Mouse (Mus musculus) embryonic facial prominence, embryonic 10.5 days (tissue): ENCODE measurements around the gene Man1b1. TPM values are rescaled to one million over a fixed set of nuclear protein-coding genes. Genes with fewer than 3 reads are reported as not detected.

ENCODE experiments used
- DNase-seq: peaks from one replicate; pipeline ENCODE4 v3.0.0-alpha.2; 2017; ENCODE audit warnings: low spot score
- H3K27ac ChIP-seq: fragments of 300-500 bp; sonication (generic); replicated peaks from 2 replicates; pipeline ENCODE4 v1.5.1; 2016; ENCODE audit warnings: mild to moderate bottlenecking
- H3K27me3 ChIP-seq: fragments of 300-500 bp; sonication (generic); replicated peaks from 2 replicates; pipeline ENCODE4 v1.6.1; 2016; ENCODE audit warnings: low read depth, mild to moderate bottlenecking; ENCODE audit not compliant: poor library complexity, severe bottlenecking
- H3K36me3 ChIP-seq: fragments of 300-500 bp; sonication (generic); replicated peaks from 2 replicates; pipeline ENCODE4 v1.6.1; 2016; ENCODE audit warnings: mild to moderate bottlenecking, moderate library complexity
- H3K4me1 ChIP-seq: fragments of 300-500 bp; sonication (generic); 2 replicates; pipeline ENCODE4 v1.6.1; 2016
- H3K4me3 ChIP-seq: fragments of 300-500 bp; sonication (generic); 2 replicates; pipeline ENCODE4 v1.5.1; 2016; ENCODE audit warnings: mild to moderate bottlenecking, moderate library complexity
- H3K9me3 ChIP-seq: fragments of 300-500 bp; sonication (generic); 2 replicates; pipeline ENCODE4 v1.6.1; 2016; ENCODE audit warnings: mild to moderate bottlenecking
- WGBS: fragments of 180-500 bp; shearing (Covaris S2); methylation state at CpG from one replicate; pipeline ENCODE4 v1.1.7; 2016; 5-methylcytosine and 5-hydroxymethylcytosine counted together
- polyA plus RNA-seq: library from polyadenylated mRNA; unstranded; fragments of >200 nt; fragmentation: Nextera tagmentation; extraction: Ambion mirVana; gene quantifications from 2 replicates; pipeline ENCODE4 v1.2.1, GENCODE M21; 2016

The Man1b1 gene
- polyA plus RNA-seq, 1 experiment from 2014 or later, result 51.9 TPM

- WGBS, result 69% methylated on average over 4 of the region's 4 CpGs
- H3K4me3 ChIP-seq, result no peak overlapping the region
- H3K36me3 ChIP-seq, result peaks cover 48% of the 10 kb centered on the region
- DNase-seq, result peak; percentile 46
- no peaks in the 10 kb centered on the region for H3K27me3 ChIP-seq
- H3K27ac ChIP-seq, result no peak overlapping the region
- H3K9me3 ChIP-seq, result no peaks in the 10 kb centered on the region
- H3K4me1 ChIP-seq, result peaks cover 30% of the 10 kb centered on the region
Observed at GRCm38 (mm10) chr2:25376589-25376988, 44.5 kb downstream of the Man1b1 start.

- H3K27ac ChIP-seq, result no peak overlapping the region
- 84% methylated on average over 5 of the region's 5 CpGs for WGBS
- no peak for DNase-seq
- H3K4me1 ChIP-seq, result no peaks in the 10 kb centered on the region
- no peaks in the 10 kb centered on the region for H3K9me3 ChIP-seq
- H3K27me3 ChIP-seq, result no peaks in the 10 kb centered on the region
- no peaks in the 10 kb centered on the region for H3K36me3 ChIP-seq
- H3K4me3 ChIP-seq, result no peak overlapping the region
Observed at GRCm38 (mm10) chr2:25384492-25384891, 52.4 kb downstream of the Man1b1 start.

- H3K9me3 ChIP-seq, result no peaks in the 10 kb centered on the region
- H3K27ac ChIP-seq, result no peak overlapping the region
- WGBS, result 73% methylated on average over 5 of the region's 5 CpGs
- H3K27me3 ChIP-seq, result peaks cover 28% of the 10 kb centered on the region
- no peak for DNase-seq
- H3K36me3 ChIP-seq, result no peaks in the 10 kb centered on the region
- H3K4me3 ChIP-seq, result no peak overlapping the region
- peaks cover 13% of the 10 kb centered on the region for H3K4me1 ChIP-seq
Observed at GRCm38 (mm10) chr2:25391266-25391665, 59.1 kb downstream of the Man1b1 start.

GRCm38 (mm10) chr2:25394281-25395221 lies 62.4 kb downstream of the Man1b1 start:
- Histone ChIP-seq H3K36me3 (no peaks in the 10 kb centered on the region), H3K9me3 (no peaks in the 10 kb centered on the region), H3K4me3 (no peak overlapping the region), H3K4me1 (peaks cover 20% of the 10 kb centered on the region), H3K27ac (no peak overlapping the region), H3K27me3 (peaks cover 60% of the 10 kb centered on the region)
- WGBS, result 40% methylated on average over 3 of the region's 3 CpGs
- no peak for DNase-seq

- Histone ChIP-seq H3K9me3 (no peaks in the 10 kb centered on the region), H3K4me1 (peaks cover 25% of the 10 kb centered on the region), H3K36me3 (no peaks in the 10 kb centered on the region), H3K27ac (peak within 1 kb of the TSS; percentile 24; the same call in 1 of the 2 replicates), H3K27me3 (peaks cover 74% of the 10 kb centered on the region), H3K4me3 (peak within 1 kb of the TSS; percentile 59)
- 2% methylated on average over 57 of the region's 57 CpGs for WGBS
- peak; percentile 46 for DNase-seq
Observed at GRCm38 (mm10) chr2:25395721-25396596, 63.8 kb downstream of the Man1b1 start, which contains the start of gene Entpd2. TSS of gene Entpd2 (plus strand) at chr2:25395874.

GRCm38 (mm10) chr2:25396597-25396983 lies 64.5 kb downstream of the Man1b1 start:
- peaks cover 25% of the 10 kb centered on the region for H3K4me1 ChIP-seq
- H3K9me3 ChIP-seq, result no peaks in the 10 kb centered on the region
- WGBS, result 31% methylated on average over 3 of the region's 3 CpGs
- H3K27me3 ChIP-seq, result peaks cover 81% of the 10 kb centered on the region
- no peak overlapping the region for H3K27ac ChIP-seq
- no peak for DNase-seq
- no peaks in the 10 kb centered on the region for H3K36me3 ChIP-seq
- H3K4me3 ChIP-seq, result no peak overlapping the region; the same call in 1 of the 2 replicates

GRCm38 (mm10) chr2:25397010-25397409 lies 64.9 kb downstream of the Man1b1 start:
- Histone ChIP-seq H3K9me3 (no peaks in the 10 kb centered on the region), H3K4me3 (no peak overlapping the region), H3K4me1 (peaks cover 25% of the 10 kb centered on the region), H3K27ac (no peak overlapping the region), H3K27me3 (peaks cover 85% of the 10 kb centered on the region), H3K36me3 (no peaks in the 10 kb centered on the region)
- WGBS, result 26% methylated on average over 1 of the region's 1 CpGs
- DNase-seq, result no peak

GRCm38 (mm10) chr2:25398065-25398464 lies 65.9 kb downstream of the Man1b1 start:
- peaks cover 96% of the 10 kb centered on the region for H3K27me3 ChIP-seq
- H3K4me3 ChIP-seq, result no peak overlapping the region
- no peaks in the 10 kb centered on the region for H3K9me3 ChIP-seq
- WGBS, result 86% methylated on average over 7 of the region's 7 CpGs
- H3K4me1 ChIP-seq, result peaks cover 34% of the 10 kb centered on the region
- no peak for DNase-seq
- no peaks in the 10 kb centered on the region for H3K36me3 ChIP-seq
- no peak overlapping the region for H3K27ac ChIP-seq

GRCm38 (mm10) chr2:25399051-25399450 lies 66.9 kb downstream of the Man1b1 start, which contains the start of gene Npdc1:
TSS of gene Npdc1 (plus strand) at chr2:25399351.
- DNase-seq, result no peak
- Histone ChIP-seq H3K36me3 (no peaks in the 10 kb centered on the region), H3K27me3 (peaks cover 100% of the 10 kb centered on the region), H3K27ac (no peak within 1 kb of the TSS), H3K9me3 (no peaks in the 10 kb centered on the region), H3K4me1 (peaks cover 43% of the 10 kb centered on the region), H3K4me3 (no peak within 1 kb of the TSS)
- 70% methylated on average over 8 of the region's 8 CpGs for WGBS

- 24% methylated on average over 16 of the region's 16 CpGs for WGBS
- no peak for DNase-seq
- H3K4me1 ChIP-seq, result peaks cover 40% of the 10 kb centered on the region
- no peaks in the 10 kb centered on the region for H3K9me3 ChIP-seq
- H3K27ac ChIP-seq, result no peak overlapping the region
- peaks cover 99% of the 10 kb centered on the region for H3K27me3 ChIP-seq
- H3K4me3 ChIP-seq, result peak overlapping the region; percentile 28; the same call in 1 of the 2 replicates
- no peaks in the 10 kb centered on the region for H3K36me3 ChIP-seq
Observed at GRCm38 (mm10) chr2:25400291-25400690, 68.2 kb downstream of the Man1b1 start.

GRCm38 (mm10) chr2:25400764-25401163 lies 68.6 kb downstream of the Man1b1 start:
- Histone ChIP-seq H3K27me3 (peaks cover 97% of the 10 kb centered on the region), H3K9me3 (no peaks in the 10 kb centered on the region), H3K4me1 (peaks cover 35% of the 10 kb centered on the region), H3K36me3 (no peaks in the 10 kb centered on the region), H3K4me3 (peak overlapping the region; percentile 28; the same call in 1 of the 2 replicates), H3K27ac (no peak overlapping the region)
- DNase-seq, result peak; percentile 41
- 4% methylated on average over 17 of the region's 17 CpGs for WGBS
